Mouse (Mus musculus): ENCODE measurements around the gene Pdlim5.
"Not testable (repeated sequence)": the region's sequence is repeated elsewhere in the genome, so short reads cannot be mapped to it uniquely, and the experiment has no call there.

Gene Pdlim5

GRCm38 (mm10) chr3:142395520-142396193 is at the start of gene Pdlim5:
Pdlim5 (minus strand) TSS chr3:142395696.
- DNase-seq (ENCODE audit: low spot score) = peak; percentile 97

GRCm38 (mm10) chr3:142443710-142444043 is 48.2 kb upstream of the Pdlim5 start:
- no peak for DNase-seq (ENCODE audit: low spot score)

- peak; percentile 95 for DNase-seq (ENCODE audit: low spot score)
Observed at GRCm38 (mm10) chr3:142443006-142443709, 47.7 kb upstream of the Pdlim5 start.

- no peak for DNase-seq (ENCODE audit: low spot score)
Observed at GRCm38 (mm10) chr3:142442161-142442560, 46.7 kb upstream of the Pdlim5 start.

GRCm38 (mm10) chr3:142441142-142441541 is 45.6 kb upstream of the Pdlim5 start:
- DNase-seq (ENCODE audit: low spot score) = no peak

- no peak for DNase-seq (ENCODE audit: low spot score)
Observed at GRCm38 (mm10) chr3:142440191-142440590, 44.7 kb upstream of the Pdlim5 start.

GRCm38 (mm10) chr3:142439591-142440093 is 44.1 kb upstream of the Pdlim5 start:
- DNase-seq (ENCODE audit: low spot score) = no peak

- not testable (repeated sequence) for DNase-seq (ENCODE audit: low spot score)
Observed at GRCm38 (mm10) chr3:142438630-142439029, 43.1 kb upstream of the Pdlim5 start.

GRCm38 (mm10) chr3:142436824-142437223 is 41.3 kb upstream of the Pdlim5 start:
- no peak for DNase-seq (ENCODE audit: low spot score)

GRCm38 (mm10) chr3:142436212-142436611 is 40.7 kb upstream of the Pdlim5 start:
- DNase-seq (ENCODE audit: low spot score) = no peak

GRCm38 (mm10) chr3:142434786-142435168 is 39.3 kb upstream of the Pdlim5 start:
- no peak for DNase-seq (ENCODE audit: low spot score)

- no peak for DNase-seq (ENCODE audit: low spot score)
Observed at GRCm38 (mm10) chr3:142434127-142434785, 38.8 kb upstream of the Pdlim5 start.

GRCm38 (mm10) chr3:142431481-142431880 is 36.0 kb upstream of the Pdlim5 start:
- DNase-seq (ENCODE audit: low spot score) = no peak

- DNase-seq (ENCODE audit: low spot score) = no peak
Observed at GRCm38 (mm10) chr3:142430048-142430447, 34.6 kb upstream of the Pdlim5 start.

GRCm38 (mm10) chr3:142426806-142427205 is 31.3 kb upstream of the Pdlim5 start:
- DNase-seq (ENCODE audit: low spot score) = no peak

- no peak for DNase-seq (ENCODE audit: low spot score)
Observed at GRCm38 (mm10) chr3:142424134-142424533, 28.6 kb upstream of the Pdlim5 start.

- DNase-seq (ENCODE audit: low spot score) = no peak
Observed at GRCm38 (mm10) chr3:142423501-142423917, 28.0 kb upstream of the Pdlim5 start.

- peak; percentile 52 for DNase-seq (ENCODE audit: low spot score)
Observed at GRCm38 (mm10) chr3:142422229-142422628, 26.7 kb upstream of the Pdlim5 start.

GRCm38 (mm10) chr3:142421470-142421869 is 26.0 kb upstream of the Pdlim5 start:
- DNase-seq (ENCODE audit: low spot score) = no peak

GRCm38 (mm10) chr3:142417996-142418395 is 22.5 kb upstream of the Pdlim5 start:
- DNase-seq (ENCODE audit: low spot score) = no peak

- DNase-seq (ENCODE audit: low spot score) = no peak
Observed at GRCm38 (mm10) chr3:142413345-142413885, 17.9 kb upstream of the Pdlim5 start.

GRCm38 (mm10) chr3:142410930-142411329 is 15.4 kb upstream of the Pdlim5 start:
- DNase-seq (ENCODE audit: low spot score) = no peak

Data from testis, postnatal 10 days (tissue).